Comparison of ENCODE assay signal across 9 mouse cellular contexts in genomic region chr7:109707023-109707785, GRCm38 (mm10). TPM values are rescaled to one million over a fixed set of nuclear protein-coding genes. Genes with fewer than 3 reads are reported as not detected.
DNase-seq lines count a peak whose midpoint lies in the region; ATAC-seq and TF ChIP-seq lines count a peak whose summit lies in the region.
"Had no signal": no experiment of that assay in that cellular context is flagged by ENCODE, and none has a peak within 500 bp of the region (broad histone marks: within the 10 kb centered on the region; RNA-seq: fewer than 3 reads in every experiment).

No protein-coding gene starts in this region.

- peak; percentile 91 for TF ChIP-seq RAD21 in CH12.LX (IDR thresholded peaks at IDR 0.05; ENCODE audit: low read depth, low read length)

- ATAC-seq in kidney, embryonic 14.5 days (ENCODE audit: low FRiP score, low TSS enrichment) = no peak
- ATAC-seq in erythroblast, adult 5-6 weeks (replicated peaks; ENCODE audit: low FRiP score, poor library complexity, severe bottlenecking) = 0 out of 2 replicates have a peak, but pooled peaks have one; percentile 48

- peak; percentile 66 for DNase-seq in kidney, adult 18-20 months
- peak; percentile 81 for DNase-seq in CH12.LX (ENCODE audit: extremely low read depth)
- DNase-seq in brain, embryonic 14.5 days (ENCODE audit: low read depth) = peak; percentile 83
- DNase-seq in left cerebral cortex, postnatal 25 days (ENCODE audit: low spot score in 2 of 2) = peak; percentile 43 to 73
- peak; percentile 63 for DNase-seq in retina, adult 2 months (ENCODE audit: low read depth, low spot score)
- DNase-seq in gastrocnemius, postnatal 14 days = no peak

- TF ChIP-seq EP300 in CH12.LX (IDR thresholded peaks at IDR 0.05; ENCODE audit: low read length) = peak; percentile 34; the same call in 1 of the 2 replicates

- 48% methylated on average over 4 of the region's 4 CpGs for WGBS in kidney, embryonic 14.5 days

- peaks cover 9% of the 10 kb centered on the region for H3K4me1 ChIP-seq in kidney, embryonic 14.5 days (ENCODE audit: control insufficient read depth, insufficient read depth, low read length)
- H3K4me1 ChIP-seq in CH12.LX (ENCODE audit: control insufficient read depth in 1 of 2, insufficient read depth in 2 of 2) = peaks cover 5 to 44% of the 10 kb centered on the region in 2 experiments; a peak in 3 of 4 replicates

- intact Hi-C loops in left cerebral cortex, postnatal 25 days (cut with DNase I) = no loop called here
- intact Hi-C loops in gastrocnemius, postnatal 14 days (cut with DNase I; ENCODE audit: low total_unique reads) = no loop called here

- H3K79me2 ChIP-seq in CH12.LX (replicated peaks; ENCODE audit: control insufficient read depth, extremely low read depth, insufficient read depth, poor library complexity, severe bottlenecking) = no peaks in the 10 kb centered on the region; the same call in 1 of the 2 replicates

- H3K27me3 ChIP-seq in kidney, embryonic 14.5 days (ENCODE audit: control insufficient read depth, insufficient read depth, low read length) = no peaks in the 10 kb centered on the region
- no peaks in the 10 kb centered on the region for H3K27me3 ChIP-seq in CH12.LX (replicated peaks)

- H3K9ac ChIP-seq in kidney, embryonic 14.5 days (ENCODE audit: low read depth, low read length) = no peak overlapping the region
- H3K9ac ChIP-seq in CH12.LX (ENCODE audit: insufficient read depth, low read depth) = no peak overlapping the region

- TF ChIP-seq POLR2A in CH12.LX (IDR thresholded peaks at IDR 0.05; ENCODE audit: low read depth, low read length) = no peak
- TF ChIP-seq POLR2A in brain, embryonic 14.5 days (IDR thresholded peaks at IDR 0.05; ENCODE audit: borderline replicate concordance, extremely low read depth, insufficient read depth, insufficient read length, poor library complexity, severe bottlenecking) = no peak

- H3K9me3 ChIP-seq in kidney, embryonic 14.5 days (ENCODE audit: control insufficient read depth, low read length) = no peaks in the 10 kb centered on the region
- H3K9me3 ChIP-seq in CH12.LX (replicated peaks; ENCODE audit: low read length) = no peaks in the 10 kb centered on the region

- in situ Hi-C loops in CH12.LX (cut with MboI; ENCODE audit: low pct_ligation_motif_present, low pct_unique_long_range_greater_than_20kb, low sequenced_read_pairs) = loop anchor here (10.0 kb wide), 1 partner anchor 182 kb away; no protein-coding TSS in a partner anchor

- H3K36me3 ChIP-seq in kidney, embryonic 14.5 days (ENCODE audit: control insufficient read depth, insufficient read depth, low read length) = peaks cover 8% of the 10 kb centered on the region; the same call in 1 of the 2 replicates
- H3K36me3 ChIP-seq in CH12.LX (replicated peaks in 1 of 2; ENCODE audit: control insufficient read depth in 1 of 2, insufficient read depth in 1 of 2, low read length in 1 of 2) = peaks cover 32 to 51% of the 10 kb centered on the region in 2 experiments

- peak; percentile 40 to 91 for TF ChIP-seq CTCF in CH12.LX (conservative IDR thresholded peaks at IDR 0.05 in 1 of 2, IDR thresholded peaks at IDR 0.05 in 1 of 2; ENCODE audit: low read depth in 2 of 2, low read length in 2 of 2)
- TF ChIP-seq CTCF in brain, embryonic 14.5 days (IDR thresholded peaks at IDR 0.05; ENCODE audit: borderline replicate concordance, extremely low read depth, insufficient read depth, insufficient read length) = peak; percentile 69; the same call in 1 of the 2 replicates

- no peak overlapping the region for H3K4me2 ChIP-seq in kidney, embryonic 14.5 days (replicated peaks; ENCODE audit: low read depth, low read length)
- no peak overlapping the region for H3K4me2 ChIP-seq in CH12.LX (ENCODE audit: insufficient read depth, low read depth, poor library complexity, severe bottlenecking)

- no peak overlapping the region for H3K27ac ChIP-seq in kidney, embryonic 14.5 days (ENCODE audit: low read depth, low read length)
- H3K27ac ChIP-seq in CH12.LX (ENCODE audit: insufficient read depth, low read depth) = peak overlapping the region; percentile 52; the same call in 1 of the 2 replicates

- dilution Hi-C loops in CH12.LX (cut with MboI; ENCODE audit: extremely low pct_ligation_motif_present, extremely low pct_unique_long_range_greater_than_20kb, low sequenced_read_pairs) = no loop called here

- no peak overlapping the region for H3K4me3 ChIP-seq in kidney, embryonic 14.5 days (ENCODE audit: low read length)
- no peak overlapping the region for H3K4me3 ChIP-seq in CH12.LX (replicated peaks in 1 of 3; ENCODE audit: low read depth in 2 of 3, low read length in 2 of 3, poor library complexity in 1 of 3)
- H3K4me3 ChIP-seq: erythroblast, embryonic 14.5 days had no signal

TF ChIP-seq in CH12.LX, 34 proteins besides CTCF, POLR2A, EP300 and RAD21 (continues in another document):
- peak; percentile 67 for TF ChIP-seq IRF4 (IDR thresholded peaks at IDR 0.05; ENCODE audit: low read depth, low read length)
- no peak for TF ChIP-seq ZKSCAN1 (IDR thresholded peaks at IDR 0.05; ENCODE audit: borderline replicate concordance, low read depth, low read length)
- TF ChIP-seq E2F4 (IDR thresholded peaks at IDR 0.05; ENCODE audit: insufficient replicate concordance, low read depth, low read length) = 0 out of 2 replicates have a peak, but pooled peaks have one; percentile 29
- TF ChIP-seq SMC3 (IDR thresholded peaks at IDR 0.05; ENCODE audit: low read depth, low read length) = peak; percentile 77
- 0 out of 2 replicates have a peak, but pooled peaks have one; percentile 43 for TF ChIP-seq JUND (conservative IDR thresholded peaks at IDR 0.05; ENCODE audit: low read depth, low read length)
- no peak for TF ChIP-seq MEF2A (IDR thresholded peaks at IDR 0.05; ENCODE audit: borderline replicate concordance, low read depth, low read length)
- TF ChIP-seq ZC3H11A (IDR thresholded peaks at IDR 0.05; ENCODE audit: low read depth, low read length) = peak; percentile 16; the same call in 1 of the 2 replicates
- TF ChIP-seq NRF1 (IDR thresholded peaks at IDR 0.05; ENCODE audit: low read depth, low read length) = no peak
- TF ChIP-seq ELF1 (IDR thresholded peaks at IDR 0.05; ENCODE audit: low read depth, low read length) = no peak
- no peak for TF ChIP-seq MAX (IDR thresholded peaks at IDR 0.05; ENCODE audit: low read length)
- no peak for TF ChIP-seq RCOR1 (conservative IDR thresholded peaks at IDR 0.05; ENCODE audit: low read depth, low read length)
- no peak for TF ChIP-seq PAX5 (IDR thresholded peaks at IDR 0.05; ENCODE audit: low read length)

RNA-seq across cellular contexts. Expression of gene Akip1, which starts 3.7 kb away (rescaled TPM):
- polyA plus RNA-seq in kidney, embryonic 14.5 days (2014; fragmentation: Nextera tagmentation; extraction: Ambion mirVana) = 24.7 and 28.2 TPM in 2 replicates
- total RNA-seq in CH12.LX (2012; rRNA removed) (34.5 and 35.0 TPM in 2 replicates), CH12.LX (2014; rRNA removed) (38.5 and 42.5 TPM in 2 replicates)
- polyA plus RNA-seq in CH12.LX (2012; ENCODE audit: insufficient read length, low read depth) = 46.2 and 51.5 TPM in 2 replicates
- 11.1 and 12.0 TPM in 2 replicates for polyA plus RNA-seq in brain, embryonic 14.5 days (2012; rRNA removed)
- 5.2 and 18.0 TPM in 2 replicates for total RNA-seq in erythroblast, adult 5-6 weeks (2015; ENCODE audit: low replicate concordance)
- 3.2 and 6.4 TPM in 2 replicates for total RNA-seq in erythroblast, adult 5-6 weeks (2017; ENCODE audit: low replicate concordance)
- 1 to 10 TPM; 3.8 to 6.0 TPM for total RNA-seq in left cerebral cortex, postnatal 25 days (2021)
- 1 to 10 TPM; 6.5 to 7.4 TPM for total RNA-seq in gastrocnemius, postnatal 14 days (2021)

RNA-seq across cellular contexts. Expression of gene St5, which starts 3.8 kb away (rescaled TPM):
- 25.7 and 35.8 TPM in 2 replicates for polyA plus RNA-seq in kidney, embryonic 14.5 days (2014; fragmentation: Nextera tagmentation; extraction: Ambion mirVana)
- total RNA-seq in CH12.LX (2012; rRNA removed) (1.6 and 1.9 TPM in 2 replicates), CH12.LX (2014; rRNA removed) (1.3 and 1.5 TPM in 2 replicates)
- polyA plus RNA-seq in CH12.LX (2012; ENCODE audit: insufficient read length, low read depth) = 3.4 and 4.1 TPM in 2 replicates
- polyA plus RNA-seq in brain, embryonic 14.5 days (2012; rRNA removed) = 17.6 and 26.6 TPM in 2 replicates
- total RNA-seq in erythroblast, adult 5-6 weeks (2015; ENCODE audit: low replicate concordance) = 381 and 408 TPM in 2 replicates
- total RNA-seq in erythroblast, adult 5-6 weeks (2017; ENCODE audit: low replicate concordance) = 250 and 390 TPM in 2 replicates
- 10 to 100 TPM; 14.1 to 15.1 TPM for total RNA-seq in left cerebral cortex, postnatal 25 days (2021)
- total RNA-seq in gastrocnemius, postnatal 14 days (2021) = 10 to 100 TPM; 14.6 to 17.7 TPM

RNA-seq across cellular contexts. Expression of gene BC051019, which starts 16.4 kb away (rescaled TPM):
- 0.27 TPM in 1 of 2 replicates, not detected in the other for polyA plus RNA-seq in kidney, embryonic 14.5 days (2014; fragmentation: Nextera tagmentation; extraction: Ambion mirVana)
- total RNA-seq in CH12.LX (2012; rRNA removed) (not detected in 2 replicates), CH12.LX (2014; rRNA removed) (0.17 TPM in 1 of 2 replicates, not detected in the other)
- 0.33 TPM in 2 replicates for polyA plus RNA-seq in CH12.LX (2012; ENCODE audit: insufficient read length, low read depth)
- 0.26 and 0.32 TPM in 2 replicates for polyA plus RNA-seq in brain, embryonic 14.5 days (2012; rRNA removed)
- not detected in 2 replicates for total RNA-seq in erythroblast, adult 5-6 weeks (2015; ENCODE audit: low replicate concordance)
- total RNA-seq in erythroblast, adult 5-6 weeks (2017; ENCODE audit: low replicate concordance) = not detected in 2 replicates
- total RNA-seq in left cerebral cortex, postnatal 25 days (2021) = not detected
- not detected for total RNA-seq in gastrocnemius, postnatal 14 days (2021)
- polyA plus RNA-seq: erythroblast, embryonic 14.5 days had no signal

RNA-seq across cellular contexts. Expression of gene Ascl3, which starts 24.3 kb away (rescaled TPM):
- polyA plus RNA-seq in kidney, embryonic 14.5 days (2014; fragmentation: Nextera tagmentation; extraction: Ambion mirVana) = not detected in 2 replicates
- total RNA-seq in CH12.LX (2012; rRNA removed) (not detected in 2 replicates), CH12.LX (2014; rRNA removed) (not detected in 2 replicates)
- not detected in 2 replicates for polyA plus RNA-seq in CH12.LX (2012; ENCODE audit: insufficient read length, low read depth)
- polyA plus RNA-seq in brain, embryonic 14.5 days (2012; rRNA removed) = 0.11 and 0.14 TPM in 2 replicates
- not detected in 2 replicates for total RNA-seq in erythroblast, adult 5-6 weeks (2015; ENCODE audit: low replicate concordance)
- total RNA-seq in erythroblast, adult 5-6 weeks (2017; ENCODE audit: low replicate concordance) = not detected in 2 replicates
- total RNA-seq in left cerebral cortex, postnatal 25 days (2021) = not detected
- not detected for total RNA-seq in gastrocnemius, postnatal 14 days (2021)

RNA-seq across cellular contexts. Expression of gene Tmem9b, which starts 45.5 kb away (rescaled TPM):
- polyA plus RNA-seq in kidney, embryonic 14.5 days (2014; fragmentation: Nextera tagmentation; extraction: Ambion mirVana) = 41.1 and 46.9 TPM in 2 replicates
- total RNA-seq in CH12.LX (2012; rRNA removed) (24.8 and 26.6 TPM in 2 replicates), CH12.LX (2014; rRNA removed) (35.6 and 40.3 TPM in 2 replicates)
- 23.4 and 25.6 TPM in 2 replicates for polyA plus RNA-seq in CH12.LX (2012; ENCODE audit: insufficient read length, low read depth)
- 64.2 and 69.0 TPM in 2 replicates for polyA plus RNA-seq in brain, embryonic 14.5 days (2012; rRNA removed)
- 30.7 and 31.8 TPM in 2 replicates for total RNA-seq in erythroblast, adult 5-6 weeks (2015; ENCODE audit: low replicate concordance)
- total RNA-seq in erythroblast, adult 5-6 weeks (2017; ENCODE audit: low replicate concordance) = 13.0 and 18.7 TPM in 2 replicates
- total RNA-seq in left cerebral cortex, postnatal 25 days (2021) = 10 to 100 TPM; 91.0 to 95.4 TPM
- total RNA-seq in gastrocnemius, postnatal 14 days (2021) = 10 to 100 TPM; 25.2 to 26.2 TPM

Comparison
In these comparisons a context has a peak if more than half of its experiments do, and no peak if none do; other contexts are left out.
1. RNA of gene St5, which starts 3.8 kb away (total RNA-seq): 250 to 408 TPM in erythroblast, adult 5-6 weeks; 14.6 to 17.7 TPM in gastrocnemius, postnatal 14 days, 14.1 to 15.1 TPM in left cerebral cortex, postnatal 25 days and 1.3 to 1.9 TPM in CH12.LX; every median in the first group is over 10 times any median in the second.